23 mouse cellular contexts compared by ENCODE assay signal in genomic region chr13:54118355-54118754, GRCm38 (mm10). TPM values are rescaled to one million over a fixed set of nuclear protein-coding genes. Genes with fewer than 3 reads are reported as not detected.
DNase-seq lines count a peak whose midpoint lies in the region; ATAC-seq lines count a peak whose summit lies in the region.
"Had no signal": no experiment of that assay in that cellular context is flagged by ENCODE, and none has a peak within 500 bp of the region (broad histone marks: within the 10 kb centered on the region; RNA-seq: fewer than 3 reads in every experiment).

No protein-coding gene starts in this region.

- ATAC-seq in forebrain, embryonic 11.5 days (replicated peaks; ENCODE audit: low FRiP score) = no peak
- 0 out of 2 replicates have a peak, but pooled peaks have one; percentile 39 for ATAC-seq in hindbrain, embryonic 13.5 days (ENCODE audit: low FRiP score)
- no peak for ATAC-seq in hindbrain, embryonic 14.5 days (ENCODE audit: low FRiP score)
- ATAC-seq: CD4-positive, CD25-positive, alpha-beta regulatory T cell, adult 4 months; Patski had no signal

- no peak overlapping the region for H3K4me3 ChIP-seq in forebrain, embryonic 11.5 days (ENCODE audit: low read depth, low read length)
- no peak overlapping the region for H3K4me3 ChIP-seq in forebrain, embryonic 10.5 days
- H3K4me3 ChIP-seq in hindbrain, embryonic 13.5 days = no peak overlapping the region
- no peak overlapping the region for H3K4me3 ChIP-seq in hindbrain, embryonic 14.5 days (replicated peaks; ENCODE audit: low read length)
- H3K4me3 ChIP-seq: embryonic facial prominence, embryonic 12.5 days; gastrocnemius, adult 2 months; heart, embryonic 15.5 days; limb, embryonic 15.5 days; neural tube, embryonic 13.5 days had no signal

- no peak for DNase-seq in forebrain, embryonic 11.5 days (ENCODE audit: low spot score)
- no peak for DNase-seq in forebrain, embryonic 10.5 days (ENCODE audit: extremely low spot score, low spot score)
- no peak for DNase-seq in hindbrain, embryonic 14.5 days (ENCODE audit: low spot score)
- peak; percentile 93 for DNase-seq in R1 (ENCODE audit: low read depth, low spot score)
- peak; percentile 8 for DNase-seq in mesoderm, embryonic 11.5 days (ENCODE audit: low read depth, low spot score)
- DNase-seq in adrenal gland, postnatal 25 days = no peak
- DNase-seq: cerebellum, adult 9-10 months; gastrocnemius, adult 2 months; heart, postnatal 36 days; kidney, adult 8-10 months; kidney, postnatal 10 days; left cerebral cortex, postnatal 4 days; lung, embryonic 14.5 days; retina, postnatal 1 day had no signal

- H3K27me3 ChIP-seq in forebrain, embryonic 11.5 days (ENCODE audit: control insufficient read depth, insufficient read depth, low read length) = no peaks in the 10 kb centered on the region
- peaks cover 8% of the 10 kb centered on the region; the same call in 1 of the 2 replicates for H3K27me3 ChIP-seq in forebrain, embryonic 10.5 days (ENCODE audit: poor library complexity, severe bottlenecking)
- H3K27me3 ChIP-seq in hindbrain, embryonic 13.5 days = no peaks in the 10 kb centered on the region
- no peaks in the 10 kb centered on the region for H3K27me3 ChIP-seq in hindbrain, embryonic 14.5 days (ENCODE audit: control insufficient read depth, insufficient read depth, low read length)
- H3K27me3 ChIP-seq: limb, embryonic 15.5 days; neural tube, embryonic 13.5 days had no signal

- WGBS in forebrain, embryonic 11.5 days = 20% methylated on average over 5 of the region's 5 CpGs
- WGBS in forebrain, embryonic 10.5 days = 25% methylated on average over 5 of the region's 5 CpGs
- 24% methylated on average over 5 of the region's 5 CpGs for WGBS in hindbrain, embryonic 13.5 days
- WGBS in hindbrain, embryonic 14.5 days = 12% methylated on average over 5 of the region's 5 CpGs

- H3K27ac ChIP-seq in forebrain, embryonic 11.5 days (ENCODE audit: low read depth, low read length) = no peak overlapping the region
- no peak overlapping the region for H3K27ac ChIP-seq in forebrain, embryonic 10.5 days
- H3K27ac ChIP-seq in hindbrain, embryonic 13.5 days = no peak overlapping the region
- no peak overlapping the region for H3K27ac ChIP-seq in hindbrain, embryonic 14.5 days
- H3K27ac ChIP-seq: embryonic facial prominence, embryonic 12.5 days; gastrocnemius, adult 2 months; heart, embryonic 15.5 days; limb, embryonic 15.5 days; liver, embryonic 14.5 days; neural tube, embryonic 13.5 days had no signal

- H3K4me1 ChIP-seq in forebrain, embryonic 11.5 days (replicated peaks; ENCODE audit: control insufficient read depth, insufficient read depth, low read length) = no peaks in the 10 kb centered on the region
- peaks cover 10% of the 10 kb centered on the region; the same call in 1 of the 2 replicates for H3K4me1 ChIP-seq in forebrain, embryonic 10.5 days
- peaks cover 4% of the 10 kb centered on the region; the same call in 1 of the 2 replicates for H3K4me1 ChIP-seq in hindbrain, embryonic 13.5 days (replicated peaks)
- no peaks in the 10 kb centered on the region for H3K4me1 ChIP-seq in hindbrain, embryonic 14.5 days (replicated peaks; ENCODE audit: control insufficient read depth, insufficient read depth, low read length)
- H3K4me1 ChIP-seq: embryonic facial prominence, embryonic 12.5 days; heart, embryonic 15.5 days; limb, embryonic 15.5 days had no signal

- H3K9ac ChIP-seq in forebrain, embryonic 11.5 days (ENCODE audit: low read length) = no peak overlapping the region
- no peak overlapping the region for H3K9ac ChIP-seq in hindbrain, embryonic 13.5 days
- H3K9ac ChIP-seq in hindbrain, embryonic 14.5 days = no peak overlapping the region
- H3K9ac ChIP-seq: embryonic facial prominence, embryonic 12.5 days; heart, embryonic 15.5 days; limb, embryonic 15.5 days; liver, embryonic 14.5 days; lung, embryonic 14.5 days; neural tube, embryonic 13.5 days had no signal

- peaks cover 5% of the 10 kb centered on the region; the same call in 1 of the 2 replicates for H3K9me3 ChIP-seq in forebrain, embryonic 11.5 days (ENCODE audit: control insufficient read depth, low read length)
- peaks cover 14% of the 10 kb centered on the region; the same call in 1 of the 2 replicates for H3K9me3 ChIP-seq in forebrain, embryonic 10.5 days
- H3K9me3 ChIP-seq in hindbrain, embryonic 13.5 days = 0 out of 2 replicates have a peak, but pooled peaks cover 3% of the 10 kb centered on the region
- H3K9me3 ChIP-seq in hindbrain, embryonic 14.5 days (ENCODE audit: control insufficient read depth, low read length) = peaks cover 11% of the 10 kb centered on the region; the same call in 1 of the 2 replicates
- H3K9me3 ChIP-seq: G1E; heart, embryonic 15.5 days; limb, embryonic 15.5 days had no signal

- 0 out of 2 replicates have a peak overlapping the region, but pooled peaks have one; percentile 5 for H3K4me2 ChIP-seq in forebrain, embryonic 11.5 days (ENCODE audit: low read depth, low read length, severe bottlenecking)
- H3K4me2 ChIP-seq in hindbrain, embryonic 13.5 days = no peak overlapping the region
- no peak overlapping the region for H3K4me2 ChIP-seq in hindbrain, embryonic 14.5 days (replicated peaks)
- H3K4me2 ChIP-seq: embryonic facial prominence, embryonic 12.5 days; heart, embryonic 15.5 days; limb, embryonic 15.5 days; lung, embryonic 14.5 days; neural tube, embryonic 13.5 days had no signal

- no peaks in the 10 kb centered on the region for H3K36me3 ChIP-seq in forebrain, embryonic 11.5 days (ENCODE audit: control insufficient read depth, insufficient read depth, low read length)
- H3K36me3 ChIP-seq in forebrain, embryonic 10.5 days (replicated peaks) = no peaks in the 10 kb centered on the region
- H3K36me3 ChIP-seq in hindbrain, embryonic 13.5 days = no peaks in the 10 kb centered on the region
- H3K36me3 ChIP-seq in hindbrain, embryonic 14.5 days (replicated peaks; ENCODE audit: control insufficient read depth, insufficient read depth) = no peaks in the 10 kb centered on the region
- H3K36me3 ChIP-seq: embryonic facial prominence, embryonic 12.5 days; G1E; heart, embryonic 15.5 days; limb, embryonic 15.5 days; neural tube, embryonic 13.5 days had no signal

RNA-seq across cellular contexts. Expression of gene Sfxn1, which starts 46.7 kb away (rescaled TPM):
- polyA plus RNA-seq in forebrain, embryonic 11.5 days (2014; fragmentation: Nextera tagmentation; extraction: Ambion mirVana) = 94.5 and 96.9 TPM in 2 replicates
- 96.2 and 98.2 TPM in 2 replicates for polyA plus RNA-seq in forebrain, embryonic 10.5 days (2016; fragmentation: Nextera tagmentation; extraction: Ambion mirVana)
- polyA plus RNA-seq in hindbrain, embryonic 13.5 days (2015; fragmentation: Nextera tagmentation; extraction: Ambion mirVana) = 77.3 and 81.4 TPM in 2 replicates
- 89.2 and 92.6 TPM in 2 replicates for polyA plus RNA-seq in hindbrain, embryonic 14.5 days (2014; fragmentation: Nextera tagmentation; extraction: Ambion mirVana)
- 58.9 and 62.7 TPM in 2 replicates for total RNA-seq in adrenal gland, postnatal 25 days (2021)

Comparison
In these comparisons a context has a peak if more than half of its experiments do, and no peak if none do; other contexts are left out.
1. DNase-seq: peak in R1 (single experiment) and mesoderm, embryonic 11.5 days (single experiment); none in forebrain, embryonic 11.5 days (single experiment), forebrain, embryonic 10.5 days (single experiment), hindbrain, embryonic 14.5 days (single experiment) and adrenal gland, postnatal 25 days (single experiment).